Mouse (Mus musculus) intestine, postnatal 0 days (tissue): ENCODE data around the gene Scn7a. TPM values are rescaled to one million over a fixed set of nuclear protein-coding genes. Genes with fewer than 3 reads are reported as not detected.

Experiments used
- ATAC-seq: fragments of 200-750 bp; cut with Nextera tagmentation; 2 replicates; pipeline ENCODE4 v1.8.0; 2017; ENCODE audit warnings: mild to moderate bottlenecking, moderate TSS enrichment, moderate library complexity
- H3K27ac ChIP-seq: fragments of 300-500 bp; sonication (generic); 2 replicates; pipeline ENCODE4 v1.5.1; 2014; ENCODE audit warnings: mild to moderate bottlenecking, low read depth, low read length, moderate library complexity
- H3K27me3 ChIP-seq: fragments of 300-500 bp; sonication (generic); replicated peaks from 2 replicates; pipeline ENCODE4 v1.6.1; 2014; ENCODE audit warnings: low read length, mixed read lengths; ENCODE audit not compliant: control insufficient read depth, insufficient read depth
- H3K36me3 ChIP-seq: fragments of 300-500 bp; sonication (generic); 2 replicates; pipeline ENCODE4 v1.6.1; 2014; ENCODE audit warnings: mild to moderate bottlenecking, moderate library complexity; ENCODE audit not compliant: control insufficient read depth, insufficient read depth
- H3K4me1 ChIP-seq: fragments of 300-500 bp; sonication (generic); replicated peaks from 2 replicates; pipeline ENCODE4 v1.6.1; 2014; ENCODE audit warnings: antibody characterized with exemption, low read length, mixed read lengths; ENCODE audit not compliant: control insufficient read depth, insufficient read depth
- H3K4me2 ChIP-seq: fragments of 300-500 bp; sonication (generic); replicated peaks from 2 replicates; pipeline ENCODE4 v1.6.1; 2014; ENCODE audit warnings: low read depth, mild to moderate bottlenecking, moderate library complexity
- H3K4me3 ChIP-seq: fragments of 300-500 bp; sonication (generic); 2 replicates; pipeline ENCODE4 v1.5.1; 2014; ENCODE audit warnings: low read depth, low read length
- H3K9ac ChIP-seq: fragments of 300-500 bp; sonication (generic); 2 replicates; pipeline ENCODE4 v1.6.1; 2014; ENCODE audit warnings: mild to moderate bottlenecking, low read depth, low read length
- H3K9me3 ChIP-seq: fragments of 300-500 bp; sonication (generic); 2 replicates; pipeline ENCODE4 v1.6.1; 2016; ENCODE audit warnings: mixed run types; ENCODE audit not compliant: control insufficient read depth
- CTCF ChIP-seq: sonication (generic); IDR thresholded peaks from 2 replicates; pipeline ENCODE4 v1.5.1; 2016; ENCODE audit warnings: low read depth, mild to moderate bottlenecking, control low read depth, antibody characterized with exemption, moderate library complexity
- WGBS: fragments of 180-500 bp; shearing (Covaris S2); extraction: QIAGEN DNeasy Blood & Tissue Kit; methylation state at CpG from one replicate; pipeline ENCODE4 v1.1.7; 2014; 5-methylcytosine and 5-hydroxymethylcytosine counted together
- polyA plus RNA-seq: library from polyadenylated mRNA; unstranded; fragments of >200 nt; fragmentation: Nextera tagmentation; extraction: Ambion mirVana; gene quantifications from 2 replicates; pipeline ENCODE4 v1.2.1, GENCODE M21; 2015

Scn7a gene
- 0.48 and 0.55 TPM in 2 replicates for polyA plus RNA-seq

GRCm38 (mm10) chr2:66784765-66785164, at the start of gene Scn7a:
Gene Scn7a, minus strand, starts transcription at chr2:66784914.
- Histone ChIP-seq H3K9me3 (no peaks in the 10 kb centered on the region), H3K4me1 (no peaks in the 10 kb centered on the region), H3K4me3 (no peak within 1 kb of the TSS), H3K9ac (no peak within 1 kb of the TSS), H3K27me3 (no peaks in the 10 kb centered on the region), H3K4me2 (no peak within 1 kb of the TSS), H3K27ac (no peak within 1 kb of the TSS), H3K36me3 (no peaks in the 10 kb centered on the region)
- ATAC-seq: no peak
- WGBS: 27% methylated on average over 6 of the region's 6 CpGs
- TF ChIP-seq CTCF: no peak

GRCm38 (mm10) chr2:66827729-66828128, 43.0 kb upstream of the Scn7a start:
- Histone ChIP-seq H3K4me1 (no peaks in the 10 kb centered on the region), H3K27ac (no peak overlapping the region), H3K36me3 (no peaks in the 10 kb centered on the region), H3K4me3 (no peak overlapping the region), H3K9ac (no peak overlapping the region), H3K4me2 (no peak overlapping the region), H3K9me3 (no peaks in the 10 kb centered on the region), H3K27me3 (no peaks in the 10 kb centered on the region)
- ATAC-seq: no peak
- no peak for TF ChIP-seq CTCF
- WGBS: 24% methylated on average over 1 of the region's 1 CpGs

- Histone ChIP-seq H3K4me1 (no peaks in the 10 kb centered on the region), H3K4me3 (no peak overlapping the region), H3K9ac (no peak overlapping the region), H3K36me3 (no peaks in the 10 kb centered on the region), H3K9me3 (no peaks in the 10 kb centered on the region), H3K27me3 (no peaks in the 10 kb centered on the region), H3K4me2 (no peak overlapping the region), H3K27ac (no peak overlapping the region)
- ATAC-seq: no peak
- peak; percentile 63 for TF ChIP-seq CTCF
- 37% methylated on average over 7 of the region's 7 CpGs for WGBS
These were observed 35.3 kb upstream of the Scn7a start for GRCm38 (mm10) chr2:66819862-66820559.

GRCm38 (mm10) chr2:66799676-66800249, 15.0 kb upstream of the Scn7a start:
- WGBS: 41% methylated on average over 4 of the region's 4 CpGs
- no peaks in the 10 kb centered on the region for H3K9me3 ChIP-seq
- peak; percentile 68 for TF ChIP-seq CTCF
- no peaks in the 10 kb centered on the region for H3K4me1 ChIP-seq
- no peak overlapping the region for H3K4me3 ChIP-seq
- ATAC-seq: no peak
- H3K4me2 ChIP-seq: no peak overlapping the region
- H3K36me3 ChIP-seq: no peaks in the 10 kb centered on the region
- no peak overlapping the region for H3K9ac ChIP-seq
- no peak overlapping the region for H3K27ac ChIP-seq
- H3K27me3 ChIP-seq: no peaks in the 10 kb centered on the region

GRCm38 (mm10) chr2:66797493-66797892, 12.8 kb upstream of the Scn7a start:
- no peak for TF ChIP-seq CTCF
- Histone ChIP-seq H3K36me3 (no peaks in the 10 kb centered on the region), H3K4me3 (no peak overlapping the region), H3K4me2 (no peak overlapping the region), H3K4me1 (no peaks in the 10 kb centered on the region), H3K9me3 (no peaks in the 10 kb centered on the region), H3K27ac (no peak overlapping the region), H3K9ac (no peak overlapping the region), H3K27me3 (no peaks in the 10 kb centered on the region)
- WGBS: 60% methylated on average over 1 of the region's 1 CpGs
- ATAC-seq: no peak

- H3K4me1 ChIP-seq: no peaks in the 10 kb centered on the region
- H3K9ac ChIP-seq: no peak overlapping the region
- H3K27ac ChIP-seq: no peak overlapping the region
- H3K27me3 ChIP-seq: no peaks in the 10 kb centered on the region
- no peak for ATAC-seq
- no peaks in the 10 kb centered on the region for H3K9me3 ChIP-seq
- WGBS: 69% methylated on average over 1 of the region's 1 CpGs
- no peaks in the 10 kb centered on the region for H3K36me3 ChIP-seq
- TF ChIP-seq CTCF: no peak
- H3K4me2 ChIP-seq: no peak overlapping the region
- no peak overlapping the region for H3K4me3 ChIP-seq
These were observed 6.9 kb upstream of the Scn7a start for GRCm38 (mm10) chr2:66791629-66792028.
